Mouse (Mus musculus): ENCODE results near the gene Pdcd10. TPM values are rescaled to one million over a fixed set of nuclear protein-coding genes. Genes with fewer than 3 reads are reported as not detected.

Gene Pdcd10
- polyA plus RNA-seq, 1 experiment: 19.1 TPM

DNA sequence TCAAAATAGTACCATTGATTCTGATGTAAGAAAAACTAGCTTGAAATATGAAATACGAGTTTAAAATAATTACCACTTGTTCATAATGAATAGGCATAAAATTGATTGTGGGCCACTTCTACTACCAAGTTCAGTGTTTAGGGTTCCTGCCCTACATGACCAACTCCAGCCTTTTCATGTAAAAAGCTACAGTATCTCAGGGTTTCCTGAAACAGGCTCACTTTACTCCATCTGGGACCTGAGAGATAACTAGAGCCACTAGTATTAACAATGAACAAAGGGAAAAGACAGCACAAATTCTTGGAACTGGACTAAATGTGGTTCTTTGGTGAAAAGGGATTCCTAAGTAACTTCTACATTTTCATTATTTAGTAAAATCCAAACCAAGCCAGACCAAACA is 12.4 kb downstream of the Pdcd10 start:
- Histone ChIP-seq H3K79me2 (ENCODE audit: control insufficient read depth, insufficient read depth) (peaks cover 78% of the 10 kb centered on the region), H3ac (ENCODE audit: control insufficient read depth, insufficient read length) (no peak overlapping the region), H3K36me3 (ENCODE audit: control insufficient read depth, insufficient read depth) (peaks cover 15% of the 10 kb centered on the region), H3K27me3 (ENCODE audit: control insufficient read depth, insufficient read depth, insufficient read length) (no peaks in the 10 kb centered on the region), H3K4me2 (ENCODE audit: low read depth) (no peak overlapping the region), H3K4me3 (no peak overlapping the region)
- TF ChIP-seq E2F4 (IDR thresholded peaks at IDR 0.05; ENCODE audit: insufficient read depth): no peak
- no peak for TF ChIP-seq MAX (IDR thresholded peaks at IDR 0.05; ENCODE audit: low read depth)
- TF ChIP-seq POLR2A (IDR thresholded peaks at IDR 0.05; ENCODE audit: insufficient read length, low read depth): no peak
- no peak for TF ChIP-seq USF1 (IDR thresholded peaks at IDR 0.05; ENCODE audit: low read depth)
- TF ChIP-seq TCF12 (IDR thresholded peaks at IDR 0.05; ENCODE audit: insufficient read depth, poor library complexity, severe bottlenecking): no peak
- TF ChIP-seq MYOG (IDR thresholded peaks at IDR 0.05; ENCODE audit: control insufficient read depth in 1 of 3, insufficient read depth in 1 of 3, insufficient read length in 2 of 3, low read depth in 2 of 3): no peak
- no peak for TF ChIP-seq TCF3 (IDR thresholded peaks at IDR 0.05; ENCODE audit: insufficient read length, low read depth)
- no peak for TF ChIP-seq SRF (IDR thresholded peaks at IDR 0.05; ENCODE audit: control insufficient read depth, insufficient read length, low read depth)

DNA sequence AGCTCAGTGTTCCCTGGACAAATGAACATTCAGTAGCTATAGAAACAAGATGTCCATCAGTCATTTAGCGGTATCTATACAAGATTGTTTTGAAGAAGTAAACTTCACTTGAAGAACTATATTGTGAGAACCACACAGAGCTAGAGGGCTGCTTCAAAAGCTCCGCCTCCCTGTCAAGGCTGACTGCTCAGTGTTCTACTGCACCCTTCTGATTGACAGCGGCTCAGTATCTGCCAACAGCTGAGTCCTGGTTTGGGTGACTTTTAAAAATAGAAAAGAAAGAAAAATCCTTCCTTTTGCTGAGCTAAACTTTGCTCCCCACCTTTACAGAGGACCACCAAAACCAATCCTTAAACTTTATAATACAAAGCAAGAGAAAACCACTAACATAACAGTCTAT is 13.8 kb downstream of the Pdcd10 start:
- Histone ChIP-seq H3K27me3 (ENCODE audit: control insufficient read depth, insufficient read depth, insufficient read length) (no peaks in the 10 kb centered on the region), H3K4me3 (no peak overlapping the region), H3K79me2 (ENCODE audit: control insufficient read depth, insufficient read depth) (peaks cover 64% of the 10 kb centered on the region), H3K36me3 (ENCODE audit: control insufficient read depth, insufficient read depth) (peaks cover 15% of the 10 kb centered on the region), H3ac (ENCODE audit: control insufficient read depth, insufficient read length) (no peak overlapping the region), H3K4me2 (ENCODE audit: low read depth) (no peak overlapping the region)
- no peak for TF ChIP-seq E2F4 (IDR thresholded peaks at IDR 0.05; ENCODE audit: insufficient read depth)

- no peak overlapping the region for H3ac ChIP-seq (ENCODE audit: control insufficient read depth, insufficient read length)
- H3K4me3 ChIP-seq: no peak overlapping the region
- H3K36me3 ChIP-seq (ENCODE audit: control insufficient read depth, insufficient read depth): peaks cover 19% of the 10 kb centered on the region
- H3K79me2 ChIP-seq (ENCODE audit: control insufficient read depth, insufficient read depth): peaks cover 59% of the 10 kb centered on the region
- no peaks in the 10 kb centered on the region for H3K27me3 ChIP-seq (ENCODE audit: control insufficient read depth, insufficient read depth, insufficient read length)
- H3K4me2 ChIP-seq (ENCODE audit: low read depth): no peak overlapping the region
- no peak for TF ChIP-seq REST (IDR thresholded peaks at IDR 0.05; ENCODE audit: insufficient read depth, insufficient read length)
- no peak for TF ChIP-seq MYOG (IDR thresholded peaks at IDR 0.05; ENCODE audit: control insufficient read depth in 1 of 3, insufficient read depth in 1 of 3, insufficient read length in 2 of 3, low read depth in 2 of 3)
- TF ChIP-seq USF1 (IDR thresholded peaks at IDR 0.05; ENCODE audit: low read depth): no peak
- no peak for TF ChIP-seq POLR2A (IDR thresholded peaks at IDR 0.05; ENCODE audit: insufficient read length, low read depth)
- TF ChIP-seq MAX (IDR thresholded peaks at IDR 0.05; ENCODE audit: low read depth): no peak
- no peak for TF ChIP-seq TCF12 (IDR thresholded peaks at IDR 0.05; ENCODE audit: insufficient read depth, poor library complexity, severe bottlenecking)
- no peak for TF ChIP-seq POLR2AphosphoS2 (IDR thresholded peaks at IDR 0.05; ENCODE audit: insufficient read length, low read depth)
- no peak for TF ChIP-seq E2F4 (IDR thresholded peaks at IDR 0.05; ENCODE audit: insufficient read depth)
- no peak for TF ChIP-seq SRF (IDR thresholded peaks at IDR 0.05; ENCODE audit: control insufficient read depth, insufficient read length, low read depth)
- TF ChIP-seq TCF3 (IDR thresholded peaks at IDR 0.05; ENCODE audit: insufficient read length, low read depth): no peak
- TF ChIP-seq MYOD1 (IDR thresholded peaks at IDR 0.05; ENCODE audit: control insufficient read depth in 1 of 3, insufficient read length in 2 of 3, low read depth in 2 of 3): no peak
- no peak for TF ChIP-seq CEBPB (IDR thresholded peaks at IDR 0.05; ENCODE audit: insufficient read depth, poor library complexity, severe bottlenecking)
Observed at GRCm38 (mm10) chr3:75541259-75541658, 15.4 kb downstream of the Pdcd10 start.

GRCm38 (mm10) chr3:75534045-75534834 is 22.4 kb downstream of the Pdcd10 start:
- TF ChIP-seq MAX (IDR thresholded peaks at IDR 0.05; ENCODE audit: low read depth) (no peak), POLR2AphosphoS2 (IDR thresholded peaks at IDR 0.05; ENCODE audit: insufficient read length, low read depth) (no peak), E2F4 (IDR thresholded peaks at IDR 0.05; ENCODE audit: insufficient read depth) (no peak), TCF3 (IDR thresholded peaks at IDR 0.05; ENCODE audit: insufficient read length, low read depth) (no peak), MYOD1 (IDR thresholded peaks at IDR 0.05; ENCODE audit: control insufficient read depth in 1 of 3, insufficient read length in 2 of 3, low read depth in 2 of 3) (no peak), CEBPB (IDR thresholded peaks at IDR 0.05; ENCODE audit: insufficient read depth, poor library complexity, severe bottlenecking) (no peak), POLR2A (IDR thresholded peaks at IDR 0.05; ENCODE audit: insufficient read length, low read depth) (no peak), SRF (IDR thresholded peaks at IDR 0.05; ENCODE audit: control insufficient read depth, insufficient read length, low read depth) (no peak), TCF12 (IDR thresholded peaks at IDR 0.05; ENCODE audit: insufficient read depth, poor library complexity, severe bottlenecking) (no peak), REST (IDR thresholded peaks at IDR 0.05; ENCODE audit: insufficient read depth, insufficient read length) (no peak)
- no peak overlapping the region for H3K4me3 ChIP-seq
- no peak overlapping the region for H3ac ChIP-seq (ENCODE audit: control insufficient read depth, insufficient read length)
- peaks cover 18% of the 10 kb centered on the region for H3K79me2 ChIP-seq (ENCODE audit: control insufficient read depth, insufficient read depth)
- no peaks in the 10 kb centered on the region for H3K27me3 ChIP-seq (ENCODE audit: control insufficient read depth, insufficient read depth, insufficient read length)
- peaks cover 17% of the 10 kb centered on the region for H3K36me3 ChIP-seq (ENCODE audit: control insufficient read depth, insufficient read depth)
- no peak overlapping the region for H3K4me2 ChIP-seq (ENCODE audit: low read depth)

DNA sequence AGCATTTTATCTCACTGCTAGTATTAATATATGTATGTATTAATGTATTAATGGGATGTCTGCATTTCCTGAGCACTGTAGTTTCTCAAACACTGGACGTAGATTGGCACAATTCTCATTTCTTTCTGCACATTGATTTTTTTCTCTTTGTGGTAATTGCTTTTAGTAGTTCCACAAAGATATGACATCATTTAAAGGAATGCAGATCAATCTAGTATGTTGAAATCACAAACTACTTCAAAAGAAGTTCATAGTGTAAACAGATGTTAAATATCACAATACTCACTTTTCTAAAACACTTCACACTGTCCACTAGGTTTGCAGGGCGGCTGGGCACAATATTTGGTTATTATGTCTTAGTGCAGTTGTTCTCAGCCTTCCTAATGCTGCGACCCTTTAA is 25.6 kb downstream of the Pdcd10 start:
- Histone ChIP-seq H3K4me3 (no peak overlapping the region), H3K4me2 (ENCODE audit: low read depth) (no peak overlapping the region), H3K36me3 (ENCODE audit: control insufficient read depth, insufficient read depth) (peaks cover 33% of the 10 kb centered on the region), H3K79me2 (ENCODE audit: control insufficient read depth, insufficient read depth) (peaks cover 11% of the 10 kb centered on the region), H3ac (ENCODE audit: control insufficient read depth, insufficient read length) (no peak overlapping the region), H3K27me3 (ENCODE audit: control insufficient read depth, insufficient read depth, insufficient read length) (no peaks in the 10 kb centered on the region)
- TF ChIP-seq TCF12 (IDR thresholded peaks at IDR 0.05; ENCODE audit: insufficient read depth, poor library complexity, severe bottlenecking): no peak
- no peak for TF ChIP-seq MYOG (IDR thresholded peaks at IDR 0.05; ENCODE audit: control insufficient read depth in 1 of 3, insufficient read depth in 1 of 3, insufficient read length in 2 of 3, low read depth in 2 of 3)
- TF ChIP-seq MYOD1 (IDR thresholded peaks at IDR 0.05; ENCODE audit: control insufficient read depth in 1 of 3, insufficient read length in 2 of 3, low read depth in 2 of 3): no peak
- no peak for TF ChIP-seq REST (IDR thresholded peaks at IDR 0.05; ENCODE audit: insufficient read depth, insufficient read length)
- TF ChIP-seq POLR2A (IDR thresholded peaks at IDR 0.05; ENCODE audit: insufficient read length, low read depth): no peak
- TF ChIP-seq MAX (IDR thresholded peaks at IDR 0.05; ENCODE audit: low read depth): no peak
- no peak for TF ChIP-seq TCF3 (IDR thresholded peaks at IDR 0.05; ENCODE audit: insufficient read length, low read depth)
- TF ChIP-seq SRF (IDR thresholded peaks at IDR 0.05; ENCODE audit: control insufficient read depth, insufficient read length, low read depth): no peak
- TF ChIP-seq USF1 (IDR thresholded peaks at IDR 0.05; ENCODE audit: low read depth): no peak
- no peak for TF ChIP-seq POLR2AphosphoS2 (IDR thresholded peaks at IDR 0.05; ENCODE audit: insufficient read length, low read depth)
- no peak for TF ChIP-seq CEBPB (IDR thresholded peaks at IDR 0.05; ENCODE audit: insufficient read depth, poor library complexity, severe bottlenecking)
- TF ChIP-seq E2F4 (IDR thresholded peaks at IDR 0.05; ENCODE audit: insufficient read depth): no peak

All from myocyte (in vitro differentiated cells).